Mouse (Mus musculus) T-helper 1 cell (primary cell): ENCODE data around the gene Synj1.

ENCODE experiments used
- in situ Hi-C: fragments of 300-600 bp; cut with MboI, MseI; formaldehyde crosslinking; loops from one replicate; pipeline ENCODE4 v1.15.1; 2025; ENCODE audit warnings: high pct_unique_total_duplicates

The Synj1 gene

DNA sequence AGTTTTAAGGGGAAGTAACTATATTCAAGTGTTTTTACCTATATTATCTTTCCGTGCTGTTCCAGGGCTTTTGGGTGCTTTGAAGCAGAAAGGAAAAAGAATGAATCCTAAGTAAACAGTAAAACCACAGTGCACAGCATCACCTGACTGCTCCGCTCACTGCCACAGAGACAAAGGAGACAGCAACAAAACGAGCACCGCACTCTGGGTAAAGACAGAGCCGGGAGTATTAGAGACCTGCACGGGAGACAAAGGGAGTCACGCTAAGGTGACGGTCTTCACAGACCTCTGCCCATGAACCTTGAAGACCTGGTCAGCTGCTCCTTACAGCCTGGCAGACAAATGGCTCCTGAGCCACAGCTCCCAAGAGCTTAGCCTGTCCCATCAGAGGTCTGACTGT, 64.1 kb downstream of the Synj1 start:
- in situ Hi-C loops = no loop called here

DNA sequence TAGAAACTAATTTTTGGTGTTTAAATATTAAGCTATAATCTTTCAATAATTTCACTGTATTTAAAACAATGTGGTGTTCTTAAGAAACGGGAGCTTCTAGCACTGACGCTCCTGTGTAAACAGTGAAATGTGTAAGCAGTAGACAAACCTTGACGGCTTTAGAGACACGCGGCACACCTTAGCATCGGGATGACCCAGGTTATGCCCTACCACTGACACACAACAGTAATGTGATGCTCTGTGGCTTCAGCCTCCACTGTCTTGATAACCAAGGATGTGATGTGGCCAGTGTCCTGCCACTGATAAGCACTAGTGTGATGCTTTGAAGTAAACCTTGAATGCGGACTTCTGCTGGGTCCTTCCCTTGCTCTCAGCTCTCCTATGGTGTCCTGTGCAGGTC, 69.9 kb downstream of the Synj1 start:
- in situ Hi-C loops = no loop called here

GRCm38 (mm10) chr16:90934687-90935328, 76.3 kb downstream of the Synj1 start, which contains the start of gene Cfap298:
Gene Cfap298 (minus strand): TSS chr16:90935114.
- in situ Hi-C loops = loop anchor here (5.0 kb wide), 1 partner anchor 87 kb away; no protein-coding TSS in a partner anchor

DNA sequence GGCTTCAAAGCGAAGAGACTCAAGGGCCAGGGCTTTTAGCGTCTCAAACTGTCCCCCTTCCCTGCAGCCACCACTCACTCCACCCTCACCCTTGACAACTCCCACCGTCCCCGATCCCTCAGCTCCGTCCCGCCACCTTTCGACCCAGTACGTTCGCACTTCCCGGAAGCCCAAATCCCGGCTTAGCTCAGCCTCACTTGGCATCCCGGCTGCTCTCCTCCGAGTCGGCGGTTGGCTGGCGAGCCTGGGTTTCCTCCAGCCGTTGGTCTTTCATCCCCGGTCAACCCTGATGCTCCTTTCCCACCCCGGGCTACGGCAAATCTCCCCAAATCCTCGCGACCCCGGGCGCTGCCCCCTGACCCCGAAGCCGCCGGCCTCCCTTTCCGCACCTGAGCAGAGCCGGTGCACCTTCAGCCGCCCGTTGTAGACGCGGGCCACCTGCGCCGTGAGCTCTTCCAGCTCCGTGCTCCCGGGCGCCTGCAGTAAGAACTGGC, 76.9 kb downstream of the Synj1 start:
- in situ Hi-C loops = no loop called here

DNA sequence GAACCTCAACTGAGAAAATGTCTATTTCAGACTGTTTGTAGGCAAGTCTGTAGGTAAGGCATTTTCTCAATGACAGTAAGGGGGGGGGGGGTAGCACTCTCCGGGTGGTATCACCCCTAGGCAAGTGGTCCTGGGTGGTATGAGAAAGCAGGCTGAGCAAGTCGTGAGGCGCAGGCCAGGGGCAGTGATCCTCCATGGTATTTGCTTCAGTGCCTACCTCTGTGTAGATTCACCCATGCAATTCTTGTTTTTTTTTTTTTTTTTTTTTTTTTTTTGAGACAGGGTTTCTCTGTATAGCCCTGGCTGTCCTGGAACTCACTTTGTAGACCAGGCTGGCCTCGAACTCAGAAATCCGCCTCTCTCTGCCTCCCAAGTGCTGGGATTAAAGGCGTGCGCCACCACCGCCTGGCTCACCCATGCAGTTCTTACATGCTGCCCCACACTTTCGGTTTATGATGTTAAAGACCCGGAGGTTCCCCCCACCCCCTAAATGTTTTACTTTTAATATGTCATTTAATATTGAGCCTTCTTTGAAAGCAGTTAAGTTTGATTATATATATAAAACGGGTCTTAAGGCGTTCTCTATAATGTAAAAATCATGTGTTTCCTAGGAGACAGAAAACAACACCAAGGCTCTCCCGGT, 77.5 kb downstream of the Synj1 start:
- in situ Hi-C loops = no loop called here

DNA sequence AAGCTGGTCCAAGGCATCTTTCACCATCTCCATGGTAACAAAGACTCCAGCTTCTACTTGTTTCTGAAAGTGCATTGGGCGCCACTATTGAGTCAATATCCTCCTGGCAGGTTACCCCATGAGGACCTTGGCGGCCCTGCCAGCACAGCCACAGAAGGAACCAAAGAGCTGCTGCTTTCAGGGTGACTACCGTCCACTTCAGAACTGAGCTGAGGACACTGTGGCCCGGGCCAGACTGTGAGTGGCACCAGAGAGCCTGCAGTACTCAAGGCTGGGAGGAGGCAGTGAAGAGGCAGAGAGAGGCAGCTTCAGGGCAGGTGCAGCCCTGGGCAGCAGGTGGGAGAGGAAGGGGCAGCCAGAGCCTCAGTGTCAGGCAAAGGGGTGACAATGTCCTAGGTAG, 83.7 kb downstream of the Synj1 start:
- in situ Hi-C loops = no loop called here

DNA sequence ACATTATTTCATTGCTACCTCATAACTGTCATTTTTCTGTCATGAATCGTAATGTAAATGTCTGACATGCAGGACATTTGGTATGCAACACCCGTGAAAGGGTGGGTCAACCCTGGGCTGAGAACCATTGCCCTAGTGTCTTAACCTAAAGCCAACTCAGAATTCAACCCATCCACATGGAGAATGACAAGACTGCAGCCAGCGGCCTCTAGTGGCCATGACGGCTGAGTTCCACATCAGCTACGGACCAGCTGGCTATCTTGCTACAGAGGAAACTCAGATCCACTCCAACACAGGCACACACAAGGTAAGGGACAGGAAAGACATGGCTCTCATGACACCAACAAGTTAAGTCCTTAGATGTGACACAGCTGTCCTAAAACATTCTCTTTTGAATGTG, 85.6 kb downstream of the Synj1 start:
- in situ Hi-C loops = no loop called here

GRCm38 (mm10) chr16:90924606-90925370, 86.3 kb downstream of the Synj1 start:
- in situ Hi-C loops = no loop called here

DNA sequence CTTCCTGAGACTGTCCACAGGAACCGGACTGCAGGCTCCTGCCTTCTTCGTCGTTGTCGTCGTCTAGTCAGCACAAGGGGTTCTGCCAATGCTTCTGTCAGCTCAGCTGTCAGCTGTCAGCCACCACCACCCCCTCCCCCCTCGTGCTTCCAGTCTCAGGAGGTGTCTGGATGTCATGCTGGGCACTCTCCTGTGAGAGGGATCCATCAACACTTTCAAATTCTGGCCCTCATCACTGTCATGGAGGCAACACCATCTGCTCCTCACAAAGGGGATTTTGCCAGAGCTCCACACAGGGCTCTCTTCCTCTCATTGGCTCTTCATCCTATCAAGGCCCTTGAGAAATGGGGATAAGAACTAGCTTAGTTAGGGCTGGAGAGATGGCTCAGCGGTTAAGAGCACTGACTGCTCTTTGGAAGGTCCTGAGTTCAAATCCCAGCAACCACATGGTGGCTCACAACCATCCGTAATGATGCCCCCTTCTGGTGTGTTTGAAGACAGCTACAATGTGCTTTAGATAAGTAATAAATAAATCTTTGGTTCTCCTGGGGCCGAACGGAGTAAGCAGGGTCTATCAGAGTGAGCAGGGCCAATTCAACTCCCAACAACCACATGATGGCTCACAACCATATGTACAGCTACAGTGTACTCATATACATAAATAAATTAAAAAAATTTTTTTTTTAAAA, 89.5 kb downstream of the Synj1 start:
- in situ Hi-C loops = no loop called here

DNA sequence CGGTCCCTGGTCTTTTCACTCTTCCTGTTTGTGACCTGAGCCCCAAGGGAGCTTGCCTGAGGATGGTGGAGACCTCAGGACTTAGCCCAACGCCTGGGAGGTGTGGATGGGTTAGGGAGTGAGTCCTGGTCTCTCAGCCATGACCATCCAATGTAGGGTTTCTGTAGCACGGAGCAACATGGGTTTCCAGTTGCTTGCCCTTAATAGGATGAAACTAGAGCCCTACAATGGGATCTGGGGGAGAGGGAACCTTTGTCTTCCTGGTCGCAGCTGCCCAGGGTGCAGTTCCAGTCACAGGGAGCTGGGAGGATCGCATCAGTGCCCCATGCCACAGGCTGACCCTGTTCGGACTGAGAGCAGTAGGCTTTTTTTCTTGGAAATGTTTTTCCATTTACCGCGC, 94.0 kb downstream of the Synj1 start:
- in situ Hi-C loops = no loop called here

DNA sequence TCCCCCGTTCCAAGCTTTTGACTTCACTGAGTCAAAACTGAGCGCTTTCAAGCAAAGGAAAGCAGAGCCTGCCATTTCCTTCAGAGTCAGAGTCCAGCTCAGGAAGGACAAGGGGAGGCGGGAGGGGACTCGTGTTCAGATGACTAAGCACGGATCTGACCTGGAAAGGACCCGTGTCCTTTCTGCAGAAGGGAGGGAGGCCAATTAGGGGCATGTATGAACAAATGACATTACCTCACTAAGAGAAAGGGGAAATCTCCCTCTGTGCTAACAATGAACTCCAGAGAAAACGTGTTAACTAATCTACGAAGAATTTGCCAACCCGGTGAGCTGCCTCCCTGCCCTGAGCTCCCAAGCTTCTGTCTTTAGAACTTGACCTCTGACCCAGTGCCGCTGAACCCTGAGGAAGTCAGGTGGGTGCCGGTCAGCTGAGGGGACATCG, 95.0 kb downstream of the Synj1 start:
- in situ Hi-C loops = no loop called here

DNA sequence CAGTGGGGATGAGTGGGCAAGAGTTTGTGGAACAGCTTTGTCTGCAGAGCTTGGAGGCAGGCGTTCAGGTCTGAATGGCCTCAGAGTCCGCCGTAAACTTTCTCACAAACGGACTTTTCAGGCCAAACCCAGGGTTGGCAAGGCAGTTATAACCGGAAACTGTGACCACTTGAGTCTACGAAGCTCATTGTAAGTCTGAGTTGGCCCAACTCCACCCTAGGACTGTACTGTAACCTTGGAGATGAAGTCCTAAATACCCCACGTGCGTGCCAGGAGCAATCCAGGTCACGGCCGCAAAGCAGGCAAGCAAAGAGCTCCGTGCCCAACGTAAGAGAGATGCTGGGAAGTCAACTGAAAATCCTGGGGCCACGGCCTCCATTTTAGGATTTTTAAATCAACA, 99.3 kb downstream of the Synj1 start:
- in situ Hi-C loops = no loop called here

DNA sequence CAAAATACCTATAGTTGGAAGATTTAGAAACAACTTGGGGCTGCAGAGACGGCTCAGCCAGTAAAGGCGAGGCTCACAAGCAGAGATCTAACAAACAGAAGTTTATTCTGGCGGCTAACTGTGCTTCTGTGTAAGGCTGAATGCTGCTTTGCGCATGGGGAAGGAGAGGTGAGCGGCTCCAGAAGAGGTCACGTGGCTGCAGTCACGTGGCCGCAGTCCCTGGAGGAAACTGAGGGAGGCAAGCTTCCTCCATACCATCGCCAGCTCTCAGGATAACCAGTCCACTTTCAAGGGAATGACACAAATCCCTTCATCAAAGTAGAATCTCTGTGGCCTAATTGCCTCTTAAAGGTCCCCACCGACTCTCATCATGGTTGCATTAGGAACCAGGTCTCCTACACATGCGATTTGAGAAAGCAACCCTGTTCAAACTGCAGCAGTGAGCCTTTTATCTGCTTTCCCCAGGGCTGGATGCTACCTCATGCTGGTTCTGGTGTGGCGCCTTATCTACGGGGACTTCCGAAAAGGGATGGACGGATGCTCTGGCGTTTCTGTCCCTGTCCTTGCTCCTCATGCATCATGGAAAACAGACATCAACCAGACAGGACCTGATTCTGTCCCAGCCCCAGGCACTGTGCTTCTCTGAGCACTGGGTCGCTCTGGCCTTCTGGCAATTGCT, 100.1 kb downstream of the Synj1 start:
- in situ Hi-C loops = no loop called here

DNA sequence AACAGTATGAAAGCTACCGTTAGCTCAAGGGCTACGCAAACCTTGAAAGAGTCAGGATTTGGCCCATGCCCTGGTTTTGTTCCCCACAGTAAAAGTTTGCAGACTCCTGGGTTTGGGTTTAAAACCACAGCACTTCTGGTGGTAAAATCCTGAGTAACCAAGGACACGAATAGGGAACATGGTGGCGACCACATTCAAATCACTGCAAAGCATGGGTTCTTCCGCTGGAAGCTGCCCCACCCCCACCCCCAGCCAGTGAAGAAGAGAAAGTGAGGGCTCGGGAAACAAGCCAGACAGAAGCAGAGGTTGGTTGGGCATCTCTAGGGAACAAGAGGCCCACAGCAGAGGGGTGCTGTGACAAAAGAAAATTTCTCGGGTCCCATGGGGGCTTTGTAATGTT, 103.9 kb downstream of the Synj1 start:
- in situ Hi-C loops = no loop called here

GRCm38 (mm10) chr16:90903300-90903699, 107.8 kb downstream of the Synj1 start:
- in situ Hi-C loops = no loop called here

DNA sequence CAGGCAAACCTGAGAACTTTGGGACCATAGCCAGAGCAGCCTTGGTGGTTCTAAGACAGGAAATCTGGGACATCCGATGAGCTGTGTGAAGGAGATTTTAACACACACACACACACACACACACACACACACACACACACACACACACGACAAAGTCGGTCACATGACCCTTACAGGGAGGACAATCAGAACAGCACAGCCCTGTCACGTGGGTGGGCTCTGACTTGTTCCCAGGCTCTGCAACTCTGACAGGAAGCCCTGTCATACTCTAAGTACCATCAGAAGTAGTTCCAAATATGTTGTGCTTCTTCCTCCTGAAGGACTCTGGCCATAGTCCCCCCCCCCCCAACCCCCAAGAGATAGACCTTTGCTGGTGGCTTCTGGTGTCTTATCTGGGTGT, 109.7 kb downstream of the Synj1 start:
- in situ Hi-C loops = no loop called here

- in situ Hi-C loops = no loop called here
These were observed 111.6 kb downstream of the Synj1 start for GRCm38 (mm10) chr16:90899498-90899897.

DNA sequence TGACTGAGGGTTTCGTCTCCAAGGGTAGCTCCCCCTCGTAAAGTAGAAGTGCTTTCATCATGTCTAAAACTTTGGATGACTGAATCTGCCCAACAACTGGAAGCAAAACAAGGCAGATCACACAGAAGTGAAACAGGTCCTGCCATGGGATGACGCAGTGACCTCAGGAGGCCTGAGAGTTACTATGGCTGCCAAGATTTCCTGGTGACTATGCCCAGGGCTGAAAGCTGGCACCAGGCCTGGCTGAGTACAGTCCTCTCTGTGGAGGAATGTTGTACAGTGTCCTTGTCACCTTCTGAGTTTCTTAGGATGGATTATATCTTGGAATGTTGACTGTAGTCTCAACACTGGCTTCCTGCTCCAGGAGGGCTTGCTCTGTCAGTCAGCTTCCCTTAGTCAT, 113.5 kb downstream of the Synj1 start:
- in situ Hi-C loops = no loop called here

DNA sequence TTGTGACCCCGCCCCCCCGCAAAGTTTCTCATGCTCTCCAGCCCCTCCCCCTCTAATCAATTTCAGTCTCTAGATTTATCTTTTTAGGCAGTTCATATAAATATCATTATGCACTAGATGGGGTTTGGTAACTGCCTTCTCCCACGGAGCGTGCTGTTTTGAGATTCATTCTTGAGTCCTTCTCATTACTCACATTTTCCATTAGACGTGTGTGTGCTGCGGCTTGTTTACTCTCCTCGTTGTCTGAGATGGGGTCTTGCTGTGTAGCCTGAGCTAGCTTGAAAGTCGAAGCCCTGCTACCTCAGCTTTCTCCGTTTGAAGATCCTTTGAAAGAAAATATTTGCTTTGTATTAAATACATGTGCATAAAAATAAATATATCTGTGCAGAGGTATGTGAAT, 117.3 kb downstream of the Synj1 start:
- in situ Hi-C loops = no loop called here

GRCm38 (mm10) chr16:90893019-90893418, 118.1 kb downstream of the Synj1 start:
- in situ Hi-C loops = no loop called here

- in situ Hi-C loops = no loop called here
These were observed 119.0 kb downstream of the Synj1 start for GRCm38 (mm10) chr16:90892081-90892480.
